21 mouse cellular contexts compared by ENCODE assay signal in the genomic region with DNA sequence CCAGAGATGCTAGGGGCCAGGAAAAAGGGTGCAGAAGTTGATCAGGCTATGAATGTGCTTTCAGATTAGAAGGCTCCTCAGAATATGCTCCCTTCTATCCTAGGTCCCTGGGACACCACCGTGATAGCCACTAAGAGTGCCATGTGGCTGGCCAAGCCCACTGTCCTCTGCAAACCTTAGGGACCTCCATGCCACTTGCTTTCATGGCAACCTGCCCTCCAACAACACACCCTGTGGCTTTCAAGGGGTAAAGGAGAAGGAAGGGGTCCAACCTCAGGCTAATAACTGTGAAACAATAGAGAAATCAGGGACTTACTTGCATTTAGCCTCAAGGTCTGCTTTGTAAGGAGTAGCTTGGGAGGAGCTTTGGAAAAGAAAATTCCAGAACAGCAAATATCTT. TPM values are rescaled to one million over a fixed set of nuclear protein-coding genes. Genes with fewer than 3 reads are reported as not detected.
DNase-seq lines count a peak whose midpoint lies in the region; ATAC-seq and TF ChIP-seq lines count a peak whose summit lies in the region.
"Had no signal": no experiment of that assay in that cellular context is flagged by ENCODE, and none has a peak within 500 bp of the region (broad histone marks: within the 10 kb centered on the region; RNA-seq: fewer than 3 reads in every experiment).

No protein-coding gene starts in this region.

- H3K4me2 ChIP-seq in hindbrain, embryonic 16.5 days (ENCODE audit: low read length): peak overlapping the region; percentile 33
- H3K4me2 ChIP-seq in hindbrain, embryonic 11.5 days (replicated peaks; ENCODE audit: low read depth, low read length): no peak overlapping the region
- H3K4me2 ChIP-seq in liver, embryonic 15.5 days: peak overlapping the region; percentile 25; the same call in 1 of the 2 replicates
- H3K4me2 ChIP-seq: embryonic facial prominence, embryonic 13.5 days; limb, embryonic 12.5 days; stomach, embryonic 15.5 days had no signal

- H3K36me3 ChIP-seq in hindbrain, embryonic 16.5 days (ENCODE audit: control insufficient read depth, insufficient read depth, low read length): no peaks in the 10 kb centered on the region
- no peaks in the 10 kb centered on the region for H3K36me3 ChIP-seq in hindbrain, embryonic 11.5 days (ENCODE audit: control insufficient read depth, insufficient read depth, low read length)
- no peaks in the 10 kb centered on the region for H3K36me3 ChIP-seq in megakaryocyte, embryonic 14.5 days (replicated peaks; ENCODE audit: low read length)
- H3K36me3 ChIP-seq in liver, embryonic 15.5 days (replicated peaks): no peaks in the 10 kb centered on the region
- H3K36me3 ChIP-seq: embryonic facial prominence, embryonic 13.5 days; limb, embryonic 12.5 days; stomach, embryonic 15.5 days had no signal

- intact Hi-C loops in gastrocnemius, adult 2 months (cut with DNase I): loop anchor here (2.0 kb wide), 1 partner anchor 32 kb away; no protein-coding TSS in a partner anchor

- H3K27ac ChIP-seq in gastrocnemius, adult 2 months: peak overlapping the region; percentile 24; the same call in 1 of the 2 replicates
- no peak overlapping the region for H3K27ac ChIP-seq in hindbrain, embryonic 16.5 days (ENCODE audit: low read depth, low read length)
- no peak overlapping the region for H3K27ac ChIP-seq in hindbrain, embryonic 11.5 days (ENCODE audit: low read depth, low read length)
- no peak overlapping the region for H3K27ac ChIP-seq in liver, embryonic 15.5 days (replicated peaks)
- H3K27ac ChIP-seq: embryonic facial prominence, embryonic 13.5 days; layer of hippocampus, adult 2 months; limb, embryonic 12.5 days; stomach, embryonic 15.5 days had no signal

- TF ChIP-seq CTCF in gastrocnemius, adult 2 months (IDR thresholded peaks at IDR 0.05): no peak

- no peaks in the 10 kb centered on the region for H3K9me3 ChIP-seq in hindbrain, embryonic 16.5 days (ENCODE audit: control insufficient read depth, low read length)
- H3K9me3 ChIP-seq in hindbrain, embryonic 11.5 days (ENCODE audit: control insufficient read depth, low read length): no peaks in the 10 kb centered on the region
- H3K9me3 ChIP-seq in megakaryocyte, embryonic 14.5 days: no peaks in the 10 kb centered on the region
- no peaks in the 10 kb centered on the region for H3K9me3 ChIP-seq in liver, embryonic 15.5 days (replicated peaks)
- H3K9me3 ChIP-seq: embryonic facial prominence, embryonic 13.5 days; limb, embryonic 12.5 days; stomach, embryonic 15.5 days had no signal

- no peak overlapping the region for H3K4me3 ChIP-seq in gastrocnemius, adult 2 months
- no peak overlapping the region for H3K4me3 ChIP-seq in hindbrain, embryonic 16.5 days (ENCODE audit: low read length)
- no peak overlapping the region for H3K4me3 ChIP-seq in hindbrain, embryonic 11.5 days (ENCODE audit: low read depth, low read length)
- H3K4me3 ChIP-seq in megakaryocyte, embryonic 14.5 days (replicated peaks): peak overlapping the region; percentile 85
- no peak overlapping the region for H3K4me3 ChIP-seq in liver, embryonic 15.5 days (replicated peaks)
- H3K4me3 ChIP-seq: embryonic facial prominence, embryonic 13.5 days; layer of hippocampus, adult 2 months; limb, embryonic 12.5 days; stomach, embryonic 15.5 days had no signal

- ATAC-seq in hindbrain, embryonic 16.5 days: no peak
- ATAC-seq in hindbrain, embryonic 11.5 days (ENCODE audit: low FRiP score): no peak
- no peak for ATAC-seq in megakaryocyte, adult 5-6 weeks (ENCODE audit: poor library complexity, severe bottlenecking)
- no peak for ATAC-seq in liver, embryonic 15.5 days (ENCODE audit: insufficient read depth)

- no peak overlapping the region for H3K9ac ChIP-seq in hindbrain, embryonic 16.5 days (ENCODE audit: low read depth, low read length)
- no peak overlapping the region for H3K9ac ChIP-seq in hindbrain, embryonic 11.5 days (ENCODE audit: low read depth, low read length)
- no peak overlapping the region for H3K9ac ChIP-seq in liver, embryonic 15.5 days
- H3K9ac ChIP-seq: embryonic facial prominence, embryonic 13.5 days; limb, embryonic 12.5 days; stomach, embryonic 15.5 days had no signal

- WGBS in hindbrain, embryonic 16.5 days: 80% methylated on average over 1 of the region's 1 CpGs
- 71% methylated on average over 1 of the region's 1 CpGs for WGBS in hindbrain, embryonic 11.5 days
- WGBS in liver, embryonic 15.5 days (ENCODE audit: insufficient replicate concordance): 62% methylated on average over 1 of the region's 1 CpGs

- DNase-seq in gastrocnemius, adult 2 months: no peak
- no peak for DNase-seq in gastrocnemius, postnatal 10 days
- no peak for DNase-seq in hindbrain, embryonic 11.5 days (ENCODE audit: low spot score)
- DNase-seq in adrenal gland, adult 8-10 months: no peak
- DNase-seq: spleen, adult 18-20 months; thymus, postnatal 25 days had no signal

- no peaks in the 10 kb centered on the region for H3K27me3 ChIP-seq in hindbrain, embryonic 16.5 days (replicated peaks; ENCODE audit: control insufficient read depth, insufficient read depth, low read length)
- no peaks in the 10 kb centered on the region for H3K27me3 ChIP-seq in hindbrain, embryonic 11.5 days (ENCODE audit: control insufficient read depth, insufficient read depth, low read length)
- peaks cover 85% of the 10 kb centered on the region for H3K27me3 ChIP-seq in megakaryocyte, embryonic 14.5 days (replicated peaks)
- peaks cover 39% of the 10 kb centered on the region for H3K27me3 ChIP-seq in liver, embryonic 15.5 days

- peaks cover 17% of the 10 kb centered on the region for H3K4me1 ChIP-seq in hindbrain, embryonic 16.5 days (ENCODE audit: control insufficient read depth, insufficient read depth, low read depth, low read length)
- H3K4me1 ChIP-seq in hindbrain, embryonic 11.5 days (replicated peaks; ENCODE audit: control insufficient read depth, insufficient read depth, low read length): no peaks in the 10 kb centered on the region
- peaks cover 66% of the 10 kb centered on the region for H3K4me1 ChIP-seq in megakaryocyte, embryonic 14.5 days
- H3K4me1 ChIP-seq in liver, embryonic 15.5 days (replicated peaks): peaks cover 57% of the 10 kb centered on the region

RNA-seq across cellular contexts. Expression of gene Zbtb46, which starts 3.4 kb away (rescaled TPM):
- total RNA-seq in gastrocnemius, adult 2 months (2021): 1 to 10 TPM; 4.9 to 6.7 TPM
- 1 to 10 TPM; 5.8 to 8.4 TPM for total RNA-seq in gastrocnemius, postnatal 10 days (2021)
- 19.1 and 22.7 TPM in 2 replicates for polyA plus RNA-seq in hindbrain, embryonic 16.5 days (2015; fragmentation: Nextera tagmentation; extraction: Ambion mirVana)
- 15.6 and 17.2 TPM in 2 replicates for polyA plus RNA-seq in hindbrain, embryonic 11.5 days (2014; fragmentation: Nextera tagmentation; extraction: Ambion mirVana)
- polyA plus RNA-seq in megakaryocyte, embryonic 14.5 days (2012; ENCODE audit: insufficient read depth, low replicate concordance): 0.16 TPM in 1 of 2 replicates, not detected in the other
- 1.4 and 2.5 TPM in 2 replicates for total RNA-seq in megakaryocyte, adult 5-6 weeks (2015)
- 2.3 and 3.9 TPM in 2 replicates for total RNA-seq in megakaryocyte, adult 5-6 weeks (2017)
- 7.9 and 8.7 TPM in 2 replicates for polyA plus RNA-seq in liver, embryonic 15.5 days (2015; fragmentation: Nextera tagmentation; extraction: Ambion mirVana)
- 10 to 100 TPM; 14.0 to 25.1 (median 17.7) TPM for total RNA-seq in adrenal gland, adult 8-10 months (2022)

RNA-seq across cellular contexts. Expression of gene Abhd16b, which starts 30.4 kb away (rescaled TPM):
- not detected for total RNA-seq in gastrocnemius, adult 2 months (2021)
- total RNA-seq in gastrocnemius, postnatal 10 days (2021): not detected
- 0.09 TPM in 1 of 2 replicates, not detected in the other for polyA plus RNA-seq in hindbrain, embryonic 16.5 days (2015; fragmentation: Nextera tagmentation; extraction: Ambion mirVana)
- 0.09 and 0.14 TPM in 2 replicates for polyA plus RNA-seq in hindbrain, embryonic 11.5 days (2014; fragmentation: Nextera tagmentation; extraction: Ambion mirVana)
- not detected in 2 replicates for polyA plus RNA-seq in megakaryocyte, embryonic 14.5 days (2012; ENCODE audit: insufficient read depth, low replicate concordance)
- not detected in 2 replicates for total RNA-seq in megakaryocyte, adult 5-6 weeks (2015)
- total RNA-seq in megakaryocyte, adult 5-6 weeks (2017): not detected in 2 replicates
- not detected in 2 replicates for polyA plus RNA-seq in liver, embryonic 15.5 days (2015; fragmentation: Nextera tagmentation; extraction: Ambion mirVana)
- not detected for total RNA-seq in adrenal gland, adult 8-10 months (2022)
- total RNA-seq: gastrocnemius, postnatal 36 days; heart, postnatal 4 days; layer of hippocampus, adult 2 months; left cerebral cortex, adult 8-10 months; megakaryocyte-erythroid progenitor cell, adult 5-6 weeks had no signal
- polyA plus RNA-seq: brain, embryonic 14.5 days; cortical plate, adult 2 months; frontal cortex, adult 2 months; limb, embryonic 12.5 days had no signal

RNA-seq across cellular contexts. Expression of gene Tpd52l2, which starts 34.3 kb away (rescaled TPM):
- total RNA-seq in gastrocnemius, adult 2 months (2021): 10 to 100 TPM; 47.0 to 52.5 TPM
- 10 to 100 TPM; 69.9 to 72.9 TPM for total RNA-seq in gastrocnemius, postnatal 10 days (2021)
- polyA plus RNA-seq in hindbrain, embryonic 16.5 days (2015; fragmentation: Nextera tagmentation; extraction: Ambion mirVana): 121 and 126 TPM in 2 replicates
- 145 and 151 TPM in 2 replicates for polyA plus RNA-seq in hindbrain, embryonic 11.5 days (2014; fragmentation: Nextera tagmentation; extraction: Ambion mirVana)
- 7.5 and 38.2 TPM in 2 replicates for polyA plus RNA-seq in megakaryocyte, embryonic 14.5 days (2012; ENCODE audit: insufficient read depth, low replicate concordance)
- total RNA-seq in megakaryocyte, adult 5-6 weeks (2015): 37.8 and 55.2 TPM in 2 replicates
- total RNA-seq in megakaryocyte, adult 5-6 weeks (2017): 61.6 and 102 TPM in 2 replicates
- polyA plus RNA-seq in liver, embryonic 15.5 days (2015; fragmentation: Nextera tagmentation; extraction: Ambion mirVana): 67.3 and 68.4 TPM in 2 replicates
- 100 to 1,000 TPM; 117 to 138 (median 127) TPM for total RNA-seq in adrenal gland, adult 8-10 months (2022)

RNA-seq across cellular contexts. Expression of gene Dnajc5, which starts 57.7 kb away (rescaled TPM):
- 10 to 100 TPM; 43.7 to 46.6 TPM for total RNA-seq in gastrocnemius, adult 2 months (2021)
- 10 to 100 TPM; 67.5 to 70.1 TPM for total RNA-seq in gastrocnemius, postnatal 10 days (2021)
- 284 and 286 TPM in 2 replicates for polyA plus RNA-seq in hindbrain, embryonic 16.5 days (2015; fragmentation: Nextera tagmentation; extraction: Ambion mirVana)
- polyA plus RNA-seq in hindbrain, embryonic 11.5 days (2014; fragmentation: Nextera tagmentation; extraction: Ambion mirVana): 97.1 and 104 TPM in 2 replicates
- polyA plus RNA-seq in megakaryocyte, embryonic 14.5 days (2012; ENCODE audit: insufficient read depth, low replicate concordance): 10.4 and 13.9 TPM in 2 replicates
- total RNA-seq in megakaryocyte, adult 5-6 weeks (2015): 32.2 and 35.1 TPM in 2 replicates
- total RNA-seq in megakaryocyte, adult 5-6 weeks (2017): 39.7 and 44.9 TPM in 2 replicates
- polyA plus RNA-seq in liver, embryonic 15.5 days (2015; fragmentation: Nextera tagmentation; extraction: Ambion mirVana): 27.7 and 29.8 TPM in 2 replicates
- total RNA-seq in adrenal gland, adult 8-10 months (2022): 100 to 1,000 TPM; 105 to 115 (median 108) TPM
